Mouse (Mus musculus): Measurements from ENCODE around the gene Il2ra. TPM values are rescaled to one million over a fixed set of nuclear protein-coding genes. Genes with fewer than 3 reads are reported as not detected.
A peak's percentile ranks its signal among the peaks of the same experiment; 100 is the strongest.

The Il2ra gene
- total and polyA plus RNA-seq, 2 experiments from 2014 or later = not detected

DNA sequence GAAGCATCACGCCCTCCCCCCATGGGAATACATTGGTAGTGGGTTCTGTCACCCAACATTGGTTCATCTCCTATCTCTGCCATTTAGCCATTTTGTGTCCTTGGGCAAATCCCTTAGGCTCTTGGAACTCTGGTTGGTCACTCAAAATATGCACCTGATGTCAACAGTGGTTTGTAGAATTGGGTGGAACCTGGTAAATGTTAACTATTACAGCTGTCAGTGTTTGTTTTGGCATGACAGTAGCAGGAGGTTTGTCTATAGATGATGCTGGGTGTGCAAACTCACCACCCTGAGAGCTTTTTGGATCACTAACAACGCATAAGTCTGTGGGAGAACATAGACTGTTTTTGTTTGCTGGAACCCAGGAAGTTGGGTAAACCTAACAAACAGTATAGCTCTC, 76.0 kb downstream of the Il2ra start:
- H3K27me3 ChIP-seq (ENCODE audit: insufficient read depth, low read length) = no peaks in the 10 kb centered on the region
- 83% methylated on average over 2 of the region's 2 CpGs for WGBS
- DNase-seq (no peak), ATAC-seq (no peak)
- no peak overlapping the region for H3K27ac ChIP-seq (ENCODE audit: low read depth, low read length)
- no peak for TF ChIP-seq CTCF (IDR thresholded peaks at IDR 0.05; ENCODE audit: low read depth)
- H3K9ac ChIP-seq = no peak overlapping the region
- no peak overlapping the region for H3K4me3 ChIP-seq (ENCODE audit: low read depth, low read length)
- no peak overlapping the region for H3K4me2 ChIP-seq (ENCODE audit: low read depth)
- no peaks in the 10 kb centered on the region for H3K4me1 ChIP-seq (ENCODE audit: insufficient read depth)
- no peaks in the 10 kb centered on the region for H3K36me3 ChIP-seq (ENCODE audit: insufficient read depth)
- H3K9me3 ChIP-seq (ENCODE audit: low read length) = no peaks in the 10 kb centered on the region

GRCm38 (mm10) chr2:11722564-11722963, 80.0 kb downstream of the Il2ra start:
- H3K4me3 ChIP-seq (ENCODE audit: low read depth, low read length) = no peak overlapping the region
- H3K4me1 ChIP-seq (ENCODE audit: insufficient read depth) = no peaks in the 10 kb centered on the region
- H3K27me3 ChIP-seq (ENCODE audit: insufficient read depth, low read length) = no peaks in the 10 kb centered on the region
- no peaks in the 10 kb centered on the region for H3K9me3 ChIP-seq (ENCODE audit: low read length)
- TF ChIP-seq CTCF (IDR thresholded peaks at IDR 0.05; ENCODE audit: low read depth) = no peak
- ATAC-seq (no peak), DNase-seq (no peak)
- H3K27ac ChIP-seq (ENCODE audit: low read depth, low read length) = no peak overlapping the region
- 90% methylated on average over 9 of the region's 9 CpGs for WGBS
- no peak overlapping the region for H3K4me2 ChIP-seq (ENCODE audit: low read depth)
- H3K36me3 ChIP-seq (ENCODE audit: insufficient read depth) = no peaks in the 10 kb centered on the region
- H3K9ac ChIP-seq = no peak overlapping the region

GRCm38 (mm10) chr2:11727574-11727973, 85.0 kb downstream of the Il2ra start:
- no peak overlapping the region for H3K9ac ChIP-seq
- peak; percentile 44 for DNase-seq
- no peak overlapping the region for H3K4me2 ChIP-seq (ENCODE audit: low read depth)
- no peaks in the 10 kb centered on the region for H3K4me1 ChIP-seq (ENCODE audit: insufficient read depth)
- TF ChIP-seq CTCF (IDR thresholded peaks at IDR 0.05; ENCODE audit: low read depth) = no peak
- no peaks in the 10 kb centered on the region for H3K27me3 ChIP-seq (ENCODE audit: insufficient read depth, low read length)
- H3K4me3 ChIP-seq (ENCODE audit: low read depth, low read length) = no peak overlapping the region
- ATAC-seq = peak; percentile 91
- H3K36me3 ChIP-seq (ENCODE audit: insufficient read depth) = no peaks in the 10 kb centered on the region
- 71% methylated on average over 5 of the region's 5 CpGs for WGBS
- H3K9me3 ChIP-seq (ENCODE audit: low read length) = no peaks in the 10 kb centered on the region
- no peak overlapping the region for H3K27ac ChIP-seq (ENCODE audit: low read depth, low read length)

DNA sequence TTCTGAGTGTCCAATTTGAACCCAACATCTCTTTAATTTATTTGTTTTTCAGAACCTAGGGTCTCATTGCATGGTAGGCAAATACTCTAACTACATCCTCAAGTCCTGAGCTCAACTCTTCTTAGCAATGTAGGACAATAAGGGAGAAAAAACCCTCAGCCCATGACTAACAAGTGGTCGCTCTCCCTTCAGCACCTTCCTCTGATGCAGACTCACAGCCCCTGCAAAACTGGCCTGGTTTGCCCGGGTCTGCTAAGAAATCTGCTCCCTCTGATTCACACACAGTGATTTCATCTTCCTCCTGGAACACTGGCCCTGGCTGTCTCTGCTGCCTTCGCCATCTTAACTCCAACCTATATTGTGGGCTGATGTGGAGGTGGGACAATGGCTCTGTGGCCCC, 86.5 kb downstream of the Il2ra start:
- Histone ChIP-seq H3K27me3 (ENCODE audit: insufficient read depth, low read length) (no peaks in the 10 kb centered on the region), H3K4me3 (ENCODE audit: low read depth, low read length) (no peak overlapping the region), H3K9ac (no peak overlapping the region), H3K4me1 (ENCODE audit: insufficient read depth) (no peaks in the 10 kb centered on the region), H3K36me3 (ENCODE audit: insufficient read depth) (no peaks in the 10 kb centered on the region), H3K27ac (ENCODE audit: low read depth, low read length) (no peak overlapping the region), H3K4me2 (ENCODE audit: low read depth) (no peak overlapping the region), H3K9me3 (ENCODE audit: low read length) (no peaks in the 10 kb centered on the region)
- DNase-seq (no peak), ATAC-seq (no peak)
- 52% methylated on average over 3 of the region's 3 CpGs for WGBS
- TF ChIP-seq CTCF (IDR thresholded peaks at IDR 0.05; ENCODE audit: low read depth) = no peak

DNA sequence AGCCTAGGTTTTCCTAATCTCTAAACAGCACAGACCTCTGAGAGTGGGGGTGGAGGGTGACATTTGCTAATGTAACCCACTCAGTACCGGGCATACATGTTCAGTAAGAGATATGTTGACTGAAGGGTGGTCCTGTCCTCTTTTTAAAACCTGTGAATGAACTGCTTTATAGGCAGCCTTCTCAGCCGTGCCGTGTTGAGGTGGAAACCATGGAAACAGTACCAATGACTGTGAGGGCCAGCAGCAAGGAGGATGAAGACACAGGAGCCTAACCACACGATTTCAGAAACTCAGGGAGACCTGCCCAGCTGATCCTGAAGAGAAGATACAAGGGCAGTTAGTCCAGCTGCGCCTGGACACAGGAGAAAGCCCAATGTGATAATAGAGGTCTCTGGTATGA, 90.4 kb downstream of the Il2ra start:
- H3K27ac ChIP-seq (ENCODE audit: low read depth, low read length) = no peak overlapping the region; the same call in 1 of the 2 replicates
- no peak overlapping the region for H3K4me3 ChIP-seq (ENCODE audit: low read depth, low read length)
- no peak overlapping the region for H3K9ac ChIP-seq
- WGBS = 54% methylated on average over 5 of the region's 5 CpGs
- ATAC-seq (peak; percentile 56; the same call in 1 of the 2 replicates), DNase-seq (peak; percentile 7)
- no peaks in the 10 kb centered on the region for H3K4me1 ChIP-seq (ENCODE audit: insufficient read depth)
- H3K36me3 ChIP-seq (ENCODE audit: insufficient read depth) = no peaks in the 10 kb centered on the region
- H3K27me3 ChIP-seq (ENCODE audit: insufficient read depth, low read length) = no peaks in the 10 kb centered on the region
- no peaks in the 10 kb centered on the region for H3K9me3 ChIP-seq (ENCODE audit: low read length)
- TF ChIP-seq CTCF (IDR thresholded peaks at IDR 0.05; ENCODE audit: low read depth) = no peak
- no peak overlapping the region for H3K4me2 ChIP-seq (ENCODE audit: low read depth)

DNA sequence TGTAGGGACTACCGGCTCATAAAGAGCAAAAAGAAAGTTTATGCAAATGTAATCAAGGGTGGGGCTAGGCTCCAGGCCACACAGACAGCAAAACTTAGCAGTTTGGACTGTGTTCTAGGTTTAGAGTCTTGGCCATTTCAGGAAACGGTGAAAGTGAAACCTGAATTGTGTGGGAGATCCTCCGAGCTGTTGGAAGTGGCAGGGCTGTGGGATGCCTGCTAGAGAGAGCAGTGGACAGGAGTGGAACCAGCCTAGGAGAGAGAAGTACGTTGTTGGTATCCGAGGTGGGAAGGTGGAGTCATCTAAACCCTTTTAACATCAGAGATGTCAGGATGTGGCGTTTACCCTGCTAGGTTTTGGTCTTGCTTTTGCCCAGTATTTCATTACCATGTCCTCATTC, 93.2 kb downstream of the Il2ra start:
- H3K4me2 ChIP-seq (ENCODE audit: low read depth) = no peak overlapping the region
- WGBS = 88% methylated on average over 6 of the region's 6 CpGs
- H3K27me3 ChIP-seq (ENCODE audit: insufficient read depth, low read length) = no peaks in the 10 kb centered on the region
- H3K27ac ChIP-seq (ENCODE audit: low read depth, low read length) = no peak overlapping the region
- no peaks in the 10 kb centered on the region for H3K9me3 ChIP-seq (ENCODE audit: low read length)
- H3K9ac ChIP-seq = no peak overlapping the region
- DNase-seq (no peak), ATAC-seq (no peak)
- no peaks in the 10 kb centered on the region for H3K4me1 ChIP-seq (ENCODE audit: insufficient read depth)
- no peak for TF ChIP-seq CTCF (IDR thresholded peaks at IDR 0.05; ENCODE audit: low read depth)
- H3K36me3 ChIP-seq (ENCODE audit: insufficient read depth) = peaks cover 11% of the 10 kb centered on the region
- no peak overlapping the region for H3K4me3 ChIP-seq (ENCODE audit: low read depth, low read length)

- no peaks in the 10 kb centered on the region for H3K27me3 ChIP-seq (ENCODE audit: insufficient read depth, low read length)
- no peak overlapping the region for H3K9ac ChIP-seq
- no peak overlapping the region for H3K4me3 ChIP-seq (ENCODE audit: low read depth, low read length)
- no peak overlapping the region for H3K4me2 ChIP-seq (ENCODE audit: low read depth)
- H3K4me1 ChIP-seq (ENCODE audit: insufficient read depth) = no peaks in the 10 kb centered on the region
- peaks cover 39% of the 10 kb centered on the region for H3K36me3 ChIP-seq (ENCODE audit: insufficient read depth)
- ATAC-seq = no peak; the same call in 1 of the 2 replicates
- WGBS = 88% methylated on average over 3 of the region's 3 CpGs
- DNase-seq = no peak
- no peaks in the 10 kb centered on the region for H3K9me3 ChIP-seq (ENCODE audit: low read length)
- H3K27ac ChIP-seq (ENCODE audit: low read depth, low read length) = no peak overlapping the region
- TF ChIP-seq CTCF (IDR thresholded peaks at IDR 0.05; ENCODE audit: low read depth) = no peak
Measured at GRCm38 (mm10) chr2:11738794-11739193, 96.2 kb downstream of the Il2ra start.
